8 mouse cellular contexts compared by ENCODE assay signal in genomic region chr5:115134234-115135165, GRCm38 (mm10). TPM values are rescaled to one million over a fixed set of nuclear protein-coding genes. Genes with fewer than 3 reads are reported as not detected.
DNase-seq lines count a peak whose midpoint lies in the region; ATAC-seq and TF ChIP-seq lines count a peak whose summit lies in the region.

TSS of gene Unc119b (minus strand) at chr5:115134975.

- H3K27me3 ChIP-seq in Patski, result no peaks in the 10 kb centered on the region
- no peaks in the 10 kb centered on the region for H3K27me3 ChIP-seq in hindbrain, embryonic 11.5 days (ENCODE audit: control insufficient read depth, insufficient read depth, low read length)
- no peaks in the 10 kb centered on the region for H3K27me3 ChIP-seq in lung, postnatal 0 days (replicated peaks; ENCODE audit: insufficient read depth, low read length)

- TF ChIP-seq EP300 in lung, postnatal 0 days (IDR thresholded peaks at IDR 0.05), result no peak

- POLR2A ChIA-PET in Patski (lab: Charles Lee), result interaction anchor here (0.6 to 1.9 kb wide), 2 partner anchors 9 to 11 kb away, joined by 3 to 5 read pairs; no protein-coding TSS in a partner anchor

- CTCF ChIA-PET in Patski (lab: Charles Lee), result interaction anchor here (1.0 to 1.9 kb wide), 4 partner anchors 9 to 156 kb away, joined by 3 to 8 read pairs (median 4); no protein-coding TSS in a partner anchor

- peak within 1 kb of the TSS; percentile 17; the same call in 1 of the 2 replicates for H3K27ac ChIP-seq in hindbrain, embryonic 11.5 days (ENCODE audit: low read depth, low read length)
- H3K27ac ChIP-seq in lung, postnatal 0 days (ENCODE audit: low read length), result no peak within 1 kb of the TSS

- no peaks in the 10 kb centered on the region for H3K9me3 ChIP-seq in hindbrain, embryonic 11.5 days (ENCODE audit: control insufficient read depth, low read length)
- H3K9me3 ChIP-seq in lung, postnatal 0 days (ENCODE audit: low read length), result no peaks in the 10 kb centered on the region

- H3K9ac ChIP-seq in hindbrain, embryonic 11.5 days (ENCODE audit: low read depth, low read length), result peak within 1 kb of the TSS; percentile 85
- peak within 1 kb of the TSS; percentile 68 for H3K9ac ChIP-seq in lung, postnatal 0 days (replicated peaks; ENCODE audit: low read depth)

- 0% methylated on average over 52 of the region's 81 CpGs for WGBS in hindbrain, embryonic 11.5 days
- 2% methylated on average over 48 of the region's 81 CpGs for WGBS in lung, postnatal 0 days

- no peaks in the 10 kb centered on the region for H3K36me3 ChIP-seq in hindbrain, embryonic 11.5 days (ENCODE audit: control insufficient read depth, insufficient read depth, low read length)
- H3K36me3 ChIP-seq in lung, postnatal 0 days (ENCODE audit: insufficient read depth, low read length), result peaks cover 7% of the 10 kb centered on the region

- in situ Hi-C loops in Patski (cut with MboI; ENCODE audit: low pct_unique_long_range_greater_than_20kb), result no loop called here

- peak within 1 kb of the TSS; percentile 88 for H3K4me2 ChIP-seq in hindbrain, embryonic 11.5 days (replicated peaks; ENCODE audit: low read depth, low read length)
- H3K4me2 ChIP-seq in lung, postnatal 0 days (replicated peaks; ENCODE audit: low read depth, low read length), result peak within 1 kb of the TSS; percentile 98

- ATAC-seq in Patski, result peak; percentile 79
- peak; percentile 95 for ATAC-seq in hindbrain, embryonic 11.5 days (ENCODE audit: low FRiP score)
- ATAC-seq in lung, postnatal 0 days, result peak; percentile 98

- peak within 1 kb of the TSS; percentile 95 for H3K4me3 ChIP-seq in hindbrain, embryonic 11.5 days (ENCODE audit: low read depth, low read length)
- H3K4me3 ChIP-seq in lung, postnatal 0 days (ENCODE audit: low read depth, low read length), result peak within 1 kb of the TSS; percentile 94

- no peak for TF ChIP-seq CTCF in Patski (IDR thresholded peaks at IDR 0.05)
- no peak for TF ChIP-seq CTCF in lung, postnatal 0 days (IDR thresholded peaks at IDR 0.05)

- H3K4me1 ChIP-seq in hindbrain, embryonic 11.5 days (replicated peaks; ENCODE audit: control insufficient read depth, insufficient read depth, low read length), result no peaks in the 10 kb centered on the region
- H3K4me1 ChIP-seq in lung, postnatal 0 days (ENCODE audit: insufficient read depth, low read depth, low read length), result peaks cover 5% of the 10 kb centered on the region; the same call in 1 of the 2 replicates

- no peak for DNase-seq in Patski (ENCODE audit: low read depth, low spot score)
- peak; percentile 94 to 96 for DNase-seq in cerebellum, postnatal 10 days
- DNase-seq in frontal cortex, postnatal 10 days (ENCODE audit: low spot score in 2 of 2), result peak; percentile 79 to 87
- DNase-seq in hindbrain, embryonic 11.5 days (ENCODE audit: low spot score), result peak; percentile 92
- DNase-seq in layer of hippocampus, postnatal 10 days (ENCODE audit: low spot score in 2 of 2), result peak; percentile 82 to 91
- peak; percentile 91 for DNase-seq in lung, postnatal 0 days (ENCODE audit: low spot score)
- DNase-seq in ovary, postnatal 10 days (ENCODE audit: low spot score), result peak; percentile 85
- peak; percentile 88 for DNase-seq in thymus, postnatal 0 days (ENCODE audit: low spot score)

RNA-seq across cellular contexts. Expression of gene Unc119b, which starts in this region (rescaled TPM):
- 98.3 TPM for polyA plus RNA-seq in Patski (2021)
- polyA plus RNA-seq in hindbrain, embryonic 11.5 days (2014; fragmentation: Nextera tagmentation; extraction: Ambion mirVana), result 46.8 and 57.2 TPM in 2 replicates
- total RNA-seq in layer of hippocampus, postnatal 10 days (2021), result 10 to 100 TPM; 26.7 to 29.8 TPM
- polyA plus RNA-seq in lung, postnatal 0 days (2015; fragmentation: Nextera tagmentation; extraction: Ambion mirVana), result 21.8 and 24.8 TPM in 2 replicates
- polyA plus RNA-seq in thymus, postnatal 0 days (2015; fragmentation: Nextera tagmentation; extraction: Ambion mirVana), result 25.0 and 27.5 TPM in 2 replicates
